Mouse (Mus musculus): Measurements from ENCODE around the gene Dnaaf5. TPM values are rescaled to one million over a fixed set of nuclear protein-coding genes. Genes with fewer than 3 reads are reported as not detected.

The Dnaaf5 gene
- polyA plus RNA-seq, 2 experiments, result 5.3 to 15.1 TPM

DNA sequence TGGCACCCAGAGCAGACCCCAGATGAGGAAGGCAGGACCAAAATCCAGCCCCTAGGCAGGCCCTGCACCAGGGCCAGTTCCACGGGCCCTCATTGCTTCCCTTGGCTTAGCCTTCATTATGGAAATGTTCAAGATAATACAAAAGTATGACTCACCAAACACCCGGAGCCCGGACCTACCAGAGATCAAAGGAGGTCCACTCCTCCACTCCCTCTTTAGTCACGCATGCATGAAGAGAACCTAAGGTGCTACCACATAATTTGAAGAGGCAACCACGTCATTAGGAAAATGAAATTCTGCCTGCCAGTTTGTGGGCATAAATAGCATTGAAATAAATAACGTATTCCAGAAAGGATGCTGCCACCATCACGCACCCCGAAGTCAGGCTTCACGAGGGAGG, 37.6 kb upstream of the Dnaaf5 start:
- Histone ChIP-seq H3K36me3 (ENCODE audit: control insufficient read depth, insufficient read depth, low read length) (no peaks in the 10 kb centered on the region), H3K27me3 (ENCODE audit: control insufficient read depth, insufficient read depth, low read length) (no peaks in the 10 kb centered on the region), H3K4me3 (replicated peaks; ENCODE audit: low read length) (no peak overlapping the region), H3K9me3 (ENCODE audit: control insufficient read depth, low read length) (no peaks in the 10 kb centered on the region), H3K4me1 (ENCODE audit: control insufficient read depth, insufficient read depth, low read length) (no peaks in the 10 kb centered on the region), H3K27ac (replicated peaks; ENCODE audit: low read depth, low read length) (no peak overlapping the region), H3K9ac (ENCODE audit: low read depth, low read length, severe bottlenecking) (no peak overlapping the region), H3K4me2 (replicated peaks; ENCODE audit: low read depth, low read length, severe bottlenecking) (no peak overlapping the region)
- WGBS, result 81% methylated on average over 9 of the region's 9 CpGs
- ATAC-seq (ENCODE audit: low FRiP score, low read depth) (no peak), DNase-seq (ENCODE audit: low spot score) (no peak)
- no peak for TF ChIP-seq POLR2A (IDR thresholded peaks at IDR 0.05; ENCODE audit: borderline replicate concordance, extremely low read depth, insufficient read depth, insufficient read length)

DNA sequence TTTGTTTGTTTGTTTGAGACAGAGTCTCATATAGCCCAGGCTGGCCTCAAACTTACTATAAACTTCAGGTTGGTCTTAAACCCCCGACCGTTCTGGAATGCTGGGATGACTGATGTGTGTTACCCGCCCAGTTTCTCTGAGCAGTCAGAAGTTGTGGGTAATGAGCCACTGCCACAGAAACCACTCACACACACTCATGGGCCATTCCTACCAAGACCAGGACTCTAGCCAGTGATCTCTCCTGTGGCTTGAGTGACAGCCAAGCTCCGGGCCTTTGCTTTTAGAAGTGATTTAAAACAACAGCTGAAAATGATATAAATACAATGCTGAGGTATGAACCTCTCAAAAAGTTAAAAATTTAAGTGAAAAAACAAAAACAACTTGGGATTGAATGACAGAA, 35.1 kb upstream of the Dnaaf5 start:
- Histone ChIP-seq H3K9me3 (ENCODE audit: control insufficient read depth, low read length) (no peaks in the 10 kb centered on the region), H3K9ac (ENCODE audit: low read depth, low read length, severe bottlenecking) (no peak overlapping the region), H3K27me3 (ENCODE audit: control insufficient read depth, insufficient read depth, low read length) (no peaks in the 10 kb centered on the region), H3K4me1 (ENCODE audit: control insufficient read depth, insufficient read depth, low read length) (no peaks in the 10 kb centered on the region), H3K4me2 (replicated peaks; ENCODE audit: low read depth, low read length, severe bottlenecking) (no peak overlapping the region), H3K27ac (replicated peaks; ENCODE audit: low read depth, low read length) (no peak overlapping the region), H3K36me3 (ENCODE audit: control insufficient read depth, insufficient read depth, low read length) (no peaks in the 10 kb centered on the region), H3K4me3 (replicated peaks; ENCODE audit: low read length) (no peak overlapping the region)
- DNase-seq (ENCODE audit: low spot score) (no peak), ATAC-seq (ENCODE audit: low FRiP score, low read depth) (no peak)
- TF ChIP-seq POLR2A (IDR thresholded peaks at IDR 0.05; ENCODE audit: borderline replicate concordance, extremely low read depth, insufficient read depth, insufficient read length), result no peak
- 64% methylated on average over 4 of the region's 4 CpGs for WGBS

DNA sequence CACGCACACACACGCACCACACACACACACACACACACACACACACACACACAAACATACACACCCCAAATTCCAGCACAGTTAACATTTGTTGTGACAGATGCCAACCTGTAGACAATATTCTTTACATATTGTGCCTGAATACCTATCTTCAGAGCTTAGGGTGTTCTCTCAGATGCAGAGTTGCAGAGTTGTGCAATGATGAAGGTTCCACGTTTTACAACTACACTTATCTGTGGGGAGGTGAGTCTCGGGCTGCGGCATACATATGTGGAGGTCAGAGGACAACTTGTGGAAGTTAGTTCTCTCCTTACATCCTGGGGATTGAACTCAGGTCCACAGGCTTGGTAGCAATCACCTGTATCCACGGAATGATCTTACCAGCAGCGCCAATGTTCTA, 34.5 kb upstream of the Dnaaf5 start:
- Histone ChIP-seq H3K4me2 (replicated peaks; ENCODE audit: low read depth, low read length, severe bottlenecking) (no peak overlapping the region), H3K9ac (ENCODE audit: low read depth, low read length, severe bottlenecking) (no peak overlapping the region), H3K27me3 (ENCODE audit: control insufficient read depth, insufficient read depth, low read length) (no peaks in the 10 kb centered on the region), H3K4me3 (replicated peaks; ENCODE audit: low read length) (no peak overlapping the region), H3K36me3 (ENCODE audit: control insufficient read depth, insufficient read depth, low read length) (no peaks in the 10 kb centered on the region), H3K27ac (replicated peaks; ENCODE audit: low read depth, low read length) (no peak overlapping the region), H3K4me1 (ENCODE audit: control insufficient read depth, insufficient read depth, low read length) (no peaks in the 10 kb centered on the region), H3K9me3 (ENCODE audit: control insufficient read depth, low read length) (no peaks in the 10 kb centered on the region)
- no peak for ATAC-seq (ENCODE audit: low FRiP score, low read depth)
- DNase-seq (ENCODE audit: low spot score), result no peak
- no peak for TF ChIP-seq POLR2A (IDR thresholded peaks at IDR 0.05; ENCODE audit: borderline replicate concordance, extremely low read depth, insufficient read depth, insufficient read length)
- WGBS, result 91% methylated on average over 7 of the region's 7 CpGs

DNA sequence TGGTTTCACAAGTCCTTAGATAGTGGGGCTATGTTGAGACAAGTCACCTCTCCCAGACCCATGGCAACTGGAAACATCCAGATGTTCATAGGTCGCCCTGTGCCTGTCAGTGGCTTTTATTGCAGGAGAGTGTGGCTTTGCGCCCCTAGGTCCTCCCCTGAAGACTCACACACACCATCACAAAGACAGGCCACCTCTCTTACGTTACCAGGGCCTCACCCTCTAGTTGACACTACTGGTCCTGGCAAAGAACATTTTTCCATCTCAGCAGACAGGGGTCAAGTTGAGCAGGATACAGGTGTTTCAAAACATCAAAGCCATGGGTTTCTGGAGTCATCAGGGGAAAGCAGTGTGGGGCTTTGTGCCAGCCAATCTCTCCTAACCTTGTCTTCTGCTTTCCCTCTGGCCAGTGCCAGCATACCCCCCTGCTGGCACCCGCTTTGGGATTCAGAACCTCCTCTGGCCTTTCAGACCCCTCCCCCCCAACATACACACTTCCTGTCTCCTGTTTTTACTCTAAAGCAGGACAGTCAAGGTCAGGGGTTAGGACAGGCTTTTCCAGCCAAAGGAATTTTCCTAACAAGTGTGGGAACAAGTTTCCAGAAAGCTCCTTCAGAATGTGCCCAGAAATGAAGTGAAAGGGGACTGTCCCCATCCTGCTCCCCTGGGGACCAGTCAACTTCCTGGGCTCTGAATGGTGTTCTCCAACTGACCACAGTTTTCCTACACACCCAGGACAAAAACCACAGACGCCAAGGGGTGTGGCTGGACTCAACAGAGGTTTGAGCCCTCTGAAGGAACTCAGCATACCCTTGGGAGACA, 31.7 kb upstream of the Dnaaf5 start:
- Histone ChIP-seq H3K4me2 (replicated peaks; ENCODE audit: low read depth, low read length, severe bottlenecking) (no peak overlapping the region), H3K9me3 (ENCODE audit: control insufficient read depth, low read length) (no peaks in the 10 kb centered on the region), H3K27me3 (ENCODE audit: control insufficient read depth, insufficient read depth, low read length) (no peaks in the 10 kb centered on the region), H3K27ac (replicated peaks; ENCODE audit: low read depth, low read length) (no peak overlapping the region), H3K9ac (ENCODE audit: low read depth, low read length, severe bottlenecking) (no peak overlapping the region), H3K36me3 (ENCODE audit: control insufficient read depth, insufficient read depth, low read length) (no peaks in the 10 kb centered on the region), H3K4me1 (ENCODE audit: control insufficient read depth, insufficient read depth, low read length) (no peaks in the 10 kb centered on the region), H3K4me3 (replicated peaks; ENCODE audit: low read length) (no peak overlapping the region)
- DNase-seq (ENCODE audit: low spot score), result no peak
- no peak for TF ChIP-seq POLR2A (IDR thresholded peaks at IDR 0.05; ENCODE audit: borderline replicate concordance, extremely low read depth, insufficient read depth, insufficient read length)
- WGBS, result 64% methylated on average over 5 of the region's 5 CpGs
- ATAC-seq (ENCODE audit: low FRiP score, low read depth), result no peak

DNA sequence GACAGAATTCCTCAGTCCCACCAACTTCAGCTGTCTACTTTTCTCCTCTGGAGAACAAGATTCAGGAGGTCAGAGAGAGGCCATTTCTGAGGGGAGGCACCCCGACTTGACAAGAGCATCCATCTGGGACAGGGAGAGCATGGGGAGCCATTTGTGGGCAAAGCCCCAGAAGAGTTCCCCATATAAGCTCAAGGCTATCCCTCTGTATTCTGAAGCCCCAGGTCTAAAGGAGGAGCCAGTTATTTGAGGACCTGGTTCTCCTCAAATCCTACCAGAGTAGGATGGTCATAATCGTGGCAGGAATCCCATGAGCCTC, 31.1 kb upstream of the Dnaaf5 start:
- Histone ChIP-seq H3K9me3 (ENCODE audit: control insufficient read depth, low read length) (no peaks in the 10 kb centered on the region), H3K4me1 (ENCODE audit: control insufficient read depth, insufficient read depth, low read length) (no peaks in the 10 kb centered on the region), H3K9ac (ENCODE audit: low read depth, low read length, severe bottlenecking) (no peak overlapping the region), H3K36me3 (ENCODE audit: control insufficient read depth, insufficient read depth, low read length) (no peaks in the 10 kb centered on the region), H3K27ac (replicated peaks; ENCODE audit: low read depth, low read length) (no peak overlapping the region), H3K27me3 (ENCODE audit: control insufficient read depth, insufficient read depth, low read length) (no peaks in the 10 kb centered on the region), H3K4me3 (replicated peaks; ENCODE audit: low read length) (no peak overlapping the region), H3K4me2 (replicated peaks; ENCODE audit: low read depth, low read length, severe bottlenecking) (no peak overlapping the region)
- 61% methylated on average over 2 of the region's 2 CpGs for WGBS
- DNase-seq (ENCODE audit: low spot score) (no peak), ATAC-seq (ENCODE audit: low FRiP score, low read depth) (no peak)
- no peak for TF ChIP-seq POLR2A (IDR thresholded peaks at IDR 0.05; ENCODE audit: borderline replicate concordance, extremely low read depth, insufficient read depth, insufficient read length)

Measured in limb, embryonic 14.5 days (tissue).